Mouse (Mus musculus) c-Kit-positive CD71-positive TER-119-positive erythroid progenitor cells, embryonic 14.5 days (primary cell): ENCODE data around the gene Mfsd13b.

Source experiments
- DNase-seq: peaks from one replicate; pipeline ENCODE4 v3.0.0-alpha.2; 2013; ENCODE audit warnings: low spot score

Mfsd13b gene

GRCm38 (mm10) chr7:121044251-121044650, 61.9 kb downstream of the Mfsd13b start:
- DNase-seq, result no peak

GRCm38 (mm10) chr7:121045671-121046453, 63.6 kb downstream of the Mfsd13b start:
- no peak for DNase-seq

- DNase-seq, result no peak
Observed at GRCm38 (mm10) chr7:121047624-121048023, 65.3 kb downstream of the Mfsd13b start.

- DNase-seq, result no peak
Observed at GRCm38 (mm10) chr7:121053071-121053470, 70.8 kb downstream of the Mfsd13b start.

- DNase-seq, result no peak
Observed at GRCm38 (mm10) chr7:121059477-121060218, 77.3 kb downstream of the Mfsd13b start.

- DNase-seq, result no peak
Observed at GRCm38 (mm10) chr7:121064309-121064708, 82.0 kb downstream of the Mfsd13b start.
